Mouse (Mus musculus) forebrain, embryonic 10.5 days (tissue): ENCODE data around the gene Crip2. TPM values are rescaled to one million over a fixed set of nuclear protein-coding genes. Genes with fewer than 3 reads are reported as not detected.

ENCODE experiments used
- DNase-seq: peaks from one replicate; pipeline ENCODE4 v3.0.0-alpha.2; 2017; ENCODE audit warnings: low spot score; ENCODE audit errors: extremely low spot score
- H3K27ac ChIP-seq: fragments of 300-500 bp; sonication (generic); 2 replicates; pipeline ENCODE4 v1.5.1; 2016; ENCODE audit warnings: mild to moderate bottlenecking
- H3K27me3 ChIP-seq: fragments of 300-500 bp; sonication (generic); 2 replicates; pipeline ENCODE4 v1.6.1; 2016; ENCODE audit warnings: mild to moderate bottlenecking; ENCODE audit not compliant: poor library complexity, severe bottlenecking
- H3K36me3 ChIP-seq: fragments of 300-500 bp; sonication (generic); replicated peaks from 2 replicates; pipeline ENCODE4 v1.6.1; 2016; ENCODE audit warnings: mild to moderate bottlenecking, moderate library complexity
- H3K4me1 ChIP-seq: fragments of 300-500 bp; sonication (generic); 2 replicates; pipeline ENCODE4 v1.6.1; 2016
- H3K4me3 ChIP-seq: fragments of 300-500 bp; sonication (generic); 2 replicates; pipeline ENCODE4 v1.5.1; 2016; ENCODE audit warnings: mild to moderate bottlenecking, moderate library complexity
- H3K9me3 ChIP-seq: fragments of 300-500 bp; sonication (generic); 2 replicates; pipeline ENCODE4 v1.6.1; 2016; ENCODE audit warnings: mild to moderate bottlenecking, moderate library complexity
- WGBS: fragments of 180-500 bp; shearing (Covaris S2); methylation state at CpG from one replicate; pipeline ENCODE4 v1.1.7; 2016; 5-methylcytosine and 5-hydroxymethylcytosine counted together
- polyA plus RNA-seq: library from polyadenylated mRNA; unstranded; fragments of >200 nt; fragmentation: Nextera tagmentation; extraction: Ambion mirVana; gene quantifications from 2 replicates; pipeline ENCODE4 v1.2.1, GENCODE M21; 2016

Crip2 gene
- polyA plus RNA-seq, 1 experiment from 2014 or later, result 182 TPM

- Histone ChIP-seq H3K4me3 (no peak overlapping the region), H3K36me3 (peaks cover 88% of the 10 kb centered on the region), H3K9me3 (no peaks in the 10 kb centered on the region), H3K27ac (no peak overlapping the region), H3K4me1 (peaks cover 30% of the 10 kb centered on the region), H3K27me3 (no peaks in the 10 kb centered on the region; the same call in 1 of the 2 replicates)
- DNase-seq, result no peak
- 95% methylated on average over 7 of the region's 7 CpGs for WGBS
These were observed 4.6 kb upstream of the Crip2 start for GRCm38 (mm10) chr12:113135401-113135800.

DNA sequence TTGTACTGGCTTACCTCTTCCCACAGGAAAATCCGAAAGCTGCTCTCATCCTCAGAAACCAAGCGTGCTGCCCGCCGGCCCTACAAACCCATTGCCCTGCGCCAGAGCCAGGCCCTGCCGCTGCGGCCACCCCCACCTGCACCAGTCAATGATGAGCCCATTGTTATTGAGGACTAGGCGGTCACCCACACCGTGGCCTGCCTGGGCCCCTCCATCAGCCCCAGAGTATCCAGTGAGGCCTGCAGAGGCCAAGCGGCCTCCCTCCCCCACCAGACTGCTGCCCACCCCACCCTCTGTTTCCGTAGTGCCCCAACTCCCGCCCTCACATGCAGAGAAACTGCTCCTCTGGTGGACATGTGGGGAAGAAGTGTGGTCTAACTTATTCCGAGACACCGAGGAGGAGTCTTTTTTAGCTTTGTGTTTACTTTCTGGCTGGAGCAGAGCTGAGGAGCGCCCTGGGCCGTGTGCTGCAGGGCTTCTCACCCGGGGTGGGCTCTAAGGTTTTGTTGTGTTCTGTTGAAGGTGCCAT is 3.5 kb upstream of the Crip2 start:
- Histone ChIP-seq H3K4me3 (no peak overlapping the region), H3K9me3 (no peaks in the 10 kb centered on the region), H3K4me1 (peaks cover 41% of the 10 kb centered on the region), H3K27ac (no peak overlapping the region), H3K36me3 (peaks cover 76% of the 10 kb centered on the region), H3K27me3 (peaks cover 11% of the 10 kb centered on the region)
- DNase-seq, result no peak
- WGBS, result 88% methylated on average over 17 of the region's 17 CpGs

DNA sequence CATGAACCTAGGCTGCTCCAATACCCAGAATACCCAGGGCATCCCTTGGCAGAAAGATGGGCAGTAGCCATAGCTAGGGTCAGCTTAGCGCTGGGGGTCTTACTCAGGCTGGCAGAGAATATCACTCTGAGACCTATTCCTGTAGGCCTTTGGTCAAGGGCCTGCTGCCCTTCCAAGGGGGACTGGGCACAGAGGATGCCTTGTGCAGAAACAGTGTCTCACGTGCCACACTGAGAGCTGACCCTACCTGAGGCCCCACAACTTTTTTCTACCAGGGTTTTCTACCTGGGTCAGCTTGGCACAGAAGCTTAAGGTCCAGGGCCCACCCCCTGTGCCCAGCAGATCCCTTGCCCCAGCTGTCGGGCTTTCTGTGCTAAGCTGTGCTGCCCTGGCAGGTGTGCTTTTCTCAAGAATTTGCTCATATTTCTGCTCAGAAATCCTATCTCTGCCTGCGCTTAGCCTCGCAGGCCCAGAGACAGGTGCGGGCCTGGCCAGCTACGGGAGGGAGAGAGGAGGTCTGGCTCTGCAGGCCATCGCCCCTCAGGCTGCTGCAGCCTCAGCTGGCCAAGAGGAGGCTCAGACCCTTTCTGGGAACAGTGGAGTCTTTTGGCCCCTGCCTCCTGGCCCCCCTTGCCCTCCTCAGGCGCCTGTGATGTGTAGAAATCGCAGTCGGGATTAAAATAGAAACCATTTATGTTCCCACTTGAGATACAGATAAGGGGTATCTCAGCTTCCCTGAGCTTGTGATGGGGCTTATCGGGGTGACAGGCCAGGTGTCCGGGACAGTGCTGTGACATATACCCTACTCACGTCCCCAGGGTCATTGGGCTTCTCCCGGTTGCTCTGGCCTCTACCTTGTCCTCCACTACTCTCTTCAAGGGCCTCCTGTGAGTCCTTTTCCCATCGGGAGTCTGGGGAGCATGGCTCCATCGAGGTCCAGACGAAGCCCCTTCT is 2.5 kb upstream of the Crip2 start:
- Histone ChIP-seq H3K36me3 (peaks cover 66% of the 10 kb centered on the region), H3K4me1 (peaks cover 51% of the 10 kb centered on the region), H3K27ac (0 out of 2 replicates have a peak overlapping the region, but pooled peaks have one; percentile 7), H3K9me3 (no peaks in the 10 kb centered on the region), H3K4me3 (no peak overlapping the region), H3K27me3 (peaks cover 21% of the 10 kb centered on the region)
- 89% methylated on average over 18 of the region's 18 CpGs for WGBS
- no peak for DNase-seq

GRCm38 (mm10) chr12:113138291-113138690 is 1.7 kb upstream of the Crip2 start:
- Histone ChIP-seq H3K9me3 (no peaks in the 10 kb centered on the region), H3K4me1 (peaks cover 59% of the 10 kb centered on the region), H3K36me3 (peaks cover 60% of the 10 kb centered on the region), H3K27ac (peak overlapping the region; percentile 92; the same call in 1 of the 2 replicates), H3K4me3 (no peak overlapping the region), H3K27me3 (peaks cover 29% of the 10 kb centered on the region)
- no peak for DNase-seq
- 80% methylated on average over 6 of the region's 6 CpGs for WGBS

DNA sequence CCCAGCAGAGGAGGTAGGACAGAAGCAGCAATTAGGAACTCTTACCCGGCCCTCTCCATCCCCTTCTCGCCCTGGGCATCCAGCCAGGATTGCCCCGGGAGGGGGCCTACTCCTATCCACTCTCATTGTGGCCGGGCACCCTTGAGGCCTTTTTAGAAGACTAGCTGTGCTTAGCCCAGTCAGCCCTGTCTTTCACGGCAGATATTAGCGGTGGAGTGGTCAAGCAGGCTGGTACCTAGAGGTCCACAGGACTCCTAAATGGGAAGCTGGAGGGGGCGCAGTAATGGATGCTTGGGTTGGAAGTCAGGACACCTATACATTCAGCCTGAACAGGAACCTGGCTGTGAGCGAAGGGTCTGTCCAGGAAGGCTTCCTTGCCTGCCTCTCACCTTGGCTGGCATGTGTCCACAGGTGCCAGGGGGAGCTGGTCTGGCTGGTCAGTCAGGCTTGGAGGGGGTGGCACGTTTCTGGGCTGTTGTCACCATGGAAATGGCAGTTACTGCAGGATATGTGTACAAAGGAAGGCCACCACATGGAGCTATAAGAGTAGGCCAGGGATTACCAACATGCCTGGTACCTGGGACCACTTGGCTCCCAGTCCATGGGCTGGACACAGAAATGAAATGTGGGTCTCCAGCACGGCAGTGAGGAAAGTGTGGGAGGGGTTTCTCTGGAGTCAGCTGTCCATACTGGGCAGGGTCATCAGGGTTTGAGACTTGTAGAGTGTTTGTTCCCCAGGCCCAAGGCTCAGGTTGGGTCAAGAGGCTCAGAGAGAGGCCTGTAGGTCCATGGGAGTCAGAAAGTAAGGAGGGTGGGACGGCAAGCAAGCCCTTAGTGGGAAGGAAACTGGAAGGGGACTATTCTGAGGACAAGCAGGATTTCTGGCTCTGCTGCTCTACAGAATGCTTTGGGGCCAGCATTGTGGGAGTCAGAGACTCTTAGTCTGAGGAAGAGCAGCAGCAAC is 853 bp upstream of the Crip2 start:
- Histone ChIP-seq H3K27ac (peak overlapping the region; percentile 92), H3K9me3 (no peaks in the 10 kb centered on the region), H3K4me3 (peak overlapping the region; percentile 70), H3K36me3 (peaks cover 60% of the 10 kb centered on the region), H3K4me1 (peaks cover 62% of the 10 kb centered on the region), H3K27me3 (peaks cover 31% of the 10 kb centered on the region)
- 50% methylated on average over 11 of the region's 11 CpGs for WGBS
- no peak for DNase-seq

GRCm38 (mm10) chr12:113140616-113141411 is 778 bp downstream of the Crip2 start:
- peak overlapping the region; percentile 92 for H3K27ac ChIP-seq
- 3% methylated on average over 49 of the region's 49 CpGs for WGBS
- H3K27me3 ChIP-seq, result peaks cover 34% of the 10 kb centered on the region
- peaks cover 60% of the 10 kb centered on the region for H3K36me3 ChIP-seq
- DNase-seq, result no peak
- H3K4me1 ChIP-seq, result peaks cover 65% of the 10 kb centered on the region
- peak overlapping the region; percentile 70 for H3K4me3 ChIP-seq
- H3K9me3 ChIP-seq, result no peaks in the 10 kb centered on the region

- Histone ChIP-seq H3K27me3 (peaks cover 41% of the 10 kb centered on the region), H3K4me1 (peaks cover 72% of the 10 kb centered on the region), H3K27ac (peak overlapping the region; percentile 92), H3K36me3 (peaks cover 54% of the 10 kb centered on the region), H3K4me3 (peak overlapping the region; percentile 70), H3K9me3 (no peaks in the 10 kb centered on the region)
- WGBS, result 48% methylated on average over 8 of the region's 8 CpGs
- DNase-seq, result no peak
These were observed 1.5 kb downstream of the Crip2 start for GRCm38 (mm10) chr12:113141531-113141973.

- peak overlapping the region; percentile 92 for H3K27ac ChIP-seq
- H3K36me3 ChIP-seq, result peaks cover 47% of the 10 kb centered on the region
- no peak for DNase-seq
- WGBS, result 29% methylated on average over 15 of the region's 15 CpGs
- no peaks in the 10 kb centered on the region for H3K9me3 ChIP-seq
- peaks cover 76% of the 10 kb centered on the region for H3K4me1 ChIP-seq
- peaks cover 48% of the 10 kb centered on the region for H3K27me3 ChIP-seq
- H3K4me3 ChIP-seq, result peak overlapping the region; percentile 70
These were observed 2.3 kb downstream of the Crip2 start for GRCm38 (mm10) chr12:113142021-113142975.

- Histone ChIP-seq H3K27ac (peak overlapping the region; percentile 92), H3K9me3 (no peaks in the 10 kb centered on the region), H3K4me1 (peaks cover 76% of the 10 kb centered on the region), H3K4me3 (peak overlapping the region; percentile 70; the same call in 1 of the 2 replicates), H3K27me3 (peaks cover 57% of the 10 kb centered on the region), H3K36me3 (peaks cover 38% of the 10 kb centered on the region)
- 67% methylated on average over 7 of the region's 7 CpGs for WGBS
- no peak for DNase-seq
These were observed 3.1 kb downstream of the Crip2 start for GRCm38 (mm10) chr12:113143164-113143563.

DNA sequence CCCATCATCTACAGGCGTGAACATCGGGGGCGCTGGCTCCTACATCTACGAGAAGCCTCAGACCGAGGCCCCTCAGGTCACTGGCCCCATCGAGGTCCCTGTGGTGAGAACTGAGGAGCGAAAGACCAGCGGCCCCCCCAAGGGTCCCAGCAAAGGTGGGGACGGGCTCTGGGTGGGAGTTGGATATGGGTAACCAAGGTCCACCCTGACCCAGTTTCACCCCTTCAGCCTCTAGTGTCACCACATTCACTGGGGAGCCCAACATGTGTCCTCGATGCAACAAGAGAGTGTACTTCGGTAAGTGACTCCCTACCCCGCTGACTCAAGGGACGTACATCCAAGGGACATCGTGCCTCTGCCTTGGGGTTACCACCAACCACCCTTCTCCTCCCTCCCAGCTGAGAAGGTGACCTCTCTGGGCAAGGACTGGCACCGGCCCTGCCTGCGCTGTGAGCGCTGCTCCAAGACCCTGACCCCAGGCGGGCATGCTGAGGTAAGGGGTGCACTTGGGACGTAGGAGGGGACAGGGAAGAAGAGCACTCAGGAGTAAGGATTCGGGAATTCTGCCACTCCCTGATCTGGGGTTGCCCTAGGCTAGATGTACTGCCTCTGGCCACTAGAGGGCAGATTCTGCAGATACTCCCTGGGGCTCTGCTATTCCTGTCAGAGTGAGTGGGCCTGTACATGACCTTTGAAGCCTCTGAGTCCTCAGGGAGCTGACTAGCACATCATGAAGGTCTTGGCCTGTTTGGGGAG is 4.1 kb downstream of the Crip2 start:
- 78% methylated on average over 20 of the region's 20 CpGs for whole genome bisulfite sequencing
- no peak for DNase-seq
- H3K4me3 ChIP-seq, result no peak overlapping the region
- H3K9me3 ChIP-seq, result no peaks in the 10 kb centered on the region
- H3K27ac ChIP-seq, result no peak overlapping the region
- H3K4me1 ChIP-seq, result peaks cover 76% of the 10 kb centered on the region
- peaks cover 28% of the 10 kb centered on the region for H3K36me3 ChIP-seq
- peaks cover 67% of the 10 kb centered on the region for H3K27me3 ChIP-seq
